Mouse (Mus musculus) neural tube, embryonic 15.5 days (tissue): ENCODE data around the gene Ano10. TPM values are rescaled to one million over a fixed set of nuclear protein-coding genes. Genes with fewer than 3 reads are reported as not detected.
A peak's percentile ranks its signal among the peaks of the same experiment; 100 is the strongest.

Experiments used
- ATAC-seq: fragments of 200-750 bp; cut with Nextera tagmentation; 2 replicates; pipeline ENCODE4 v1.8.0; 2017; ENCODE audit warnings: mild to moderate bottlenecking, moderate TSS enrichment, moderate library complexity; ENCODE audit not compliant: low FRiP score
- H3K27ac ChIP-seq: fragments of 300-500 bp; sonication (generic); replicated peaks from 2 replicates; pipeline ENCODE4 v1.5.1; 2015; ENCODE audit warnings: mild to moderate bottlenecking, inconsistent platforms
- H3K27me3 ChIP-seq: fragments of 300-500 bp; sonication (generic); replicated peaks from 2 replicates; pipeline ENCODE4 v1.6.1; 2015; ENCODE audit warnings: inconsistent platforms
- H3K36me3 ChIP-seq: fragments of 300-500 bp; sonication (generic); 2 replicates; pipeline ENCODE4 v1.6.1; 2015; ENCODE audit warnings: inconsistent platforms
- H3K4me1 ChIP-seq: fragments of 300-500 bp; sonication (generic); 2 replicates; pipeline ENCODE4 v1.6.1; 2015; ENCODE audit warnings: inconsistent platforms
- H3K4me2 ChIP-seq: fragments of 300-500 bp; sonication (generic); 2 replicates; pipeline ENCODE4 v1.6.1; 2015; ENCODE audit warnings: inconsistent platforms, mild to moderate bottlenecking, moderate library complexity
- H3K4me3 ChIP-seq: fragments of 300-500 bp; sonication (generic); replicated peaks from 2 replicates; pipeline ENCODE4 v1.5.1; 2015; ENCODE audit warnings: mild to moderate bottlenecking, inconsistent platforms
- H3K9ac ChIP-seq: fragments of 300-500 bp; sonication (generic); replicated peaks from 2 replicates; pipeline ENCODE4 v1.6.1; 2015; ENCODE audit warnings: mild to moderate bottlenecking, inconsistent platforms
- H3K9me3 ChIP-seq: fragments of 300-500 bp; sonication (generic); replicated peaks from 2 replicates; pipeline ENCODE4 v1.6.1; 2016; ENCODE audit warnings: inconsistent platforms
- WGBS: fragments of 180-500 bp; shearing (Covaris S2); methylation state at CpG from one replicate; pipeline ENCODE4 v1.1.7; 2015; ENCODE audit warnings: mixed read lengths; 5-methylcytosine and 5-hydroxymethylcytosine counted together
- polyA plus RNA-seq: library from polyadenylated mRNA; unstranded; fragments of >200 nt; fragmentation: Nextera tagmentation; extraction: Ambion mirVana; gene quantifications from 2 replicates; pipeline ENCODE4 v1.2.1, GENCODE M21; 2015

Ano10 gene
- polyA plus RNA-seq, 1 experiment from 2014 or later: 41.6 TPM

- Histone ChIP-seq H3K27ac (no peak overlapping the region), H3K4me1 (peaks cover 7% of the 10 kb centered on the region; the same call in 1 of the 2 replicates), H3K4me2 (no peak overlapping the region), H3K9ac (no peak overlapping the region), H3K36me3 (peaks cover 50% of the 10 kb centered on the region), H3K9me3 (no peaks in the 10 kb centered on the region), H3K4me3 (no peak overlapping the region), H3K27me3 (no peaks in the 10 kb centered on the region)
- 80% methylated on average over 10 of the region's 10 CpGs for WGBS
- ATAC-seq: no peak
These were observed 23.3 kb downstream of the Ano10 start for GRCm38 (mm10) chr9:122270913-122271312.

- H3K9me3 ChIP-seq: no peaks in the 10 kb centered on the region
- 89% methylated on average over 3 of the region's 3 CpGs for WGBS
- peaks cover 52% of the 10 kb centered on the region for H3K36me3 ChIP-seq
- no peak overlapping the region for H3K9ac ChIP-seq
- H3K27ac ChIP-seq: peak overlapping the region; percentile 25; the same call in 1 of the 2 replicates
- H3K4me1 ChIP-seq: peaks cover 7% of the 10 kb centered on the region; the same call in 1 of the 2 replicates
- peak; percentile 59; the same call in 1 of the 2 replicates for ATAC-seq
- no peak overlapping the region for H3K4me3 ChIP-seq
- no peaks in the 10 kb centered on the region for H3K27me3 ChIP-seq
- no peak overlapping the region for H3K4me2 ChIP-seq
These were observed 24.8 kb downstream of the Ano10 start for GRCm38 (mm10) chr9:122269256-122270041.

GRCm38 (mm10) chr9:122265526-122266210 is 28.6 kb downstream of the Ano10 start:
- Histone ChIP-seq H3K4me2 (no peak overlapping the region), H3K36me3 (peaks cover 39% of the 10 kb centered on the region), H3K4me3 (no peak overlapping the region), H3K9ac (no peak overlapping the region), H3K27me3 (no peaks in the 10 kb centered on the region), H3K27ac (no peak overlapping the region), H3K4me1 (peaks cover 7% of the 10 kb centered on the region; the same call in 1 of the 2 replicates), H3K9me3 (no peaks in the 10 kb centered on the region)
- WGBS: 92% methylated on average over 10 of the region's 10 CpGs
- ATAC-seq: no peak

GRCm38 (mm10) chr9:122263140-122263539 is 31.1 kb downstream of the Ano10 start:
- Histone ChIP-seq H3K9me3 (no peaks in the 10 kb centered on the region), H3K4me1 (no peaks in the 10 kb centered on the region), H3K27ac (no peak overlapping the region), H3K36me3 (peaks cover 55% of the 10 kb centered on the region), H3K27me3 (no peaks in the 10 kb centered on the region), H3K9ac (no peak overlapping the region), H3K4me2 (no peak overlapping the region), H3K4me3 (no peak overlapping the region)
- no peak for ATAC-seq

- H3K4me3 ChIP-seq: no peak overlapping the region
- no peak overlapping the region for H3K4me2 ChIP-seq
- no peak for ATAC-seq
- no peaks in the 10 kb centered on the region for H3K9me3 ChIP-seq
- 90% methylated on average over 3 of the region's 3 CpGs for WGBS
- no peak overlapping the region for H3K27ac ChIP-seq
- no peaks in the 10 kb centered on the region for H3K4me1 ChIP-seq
- H3K9ac ChIP-seq: no peak overlapping the region
- no peaks in the 10 kb centered on the region for H3K27me3 ChIP-seq
- H3K36me3 ChIP-seq: peaks cover 71% of the 10 kb centered on the region
These were observed 39.8 kb downstream of the Ano10 start for GRCm38 (mm10) chr9:122254386-122254785.

GRCm38 (mm10) chr9:122252113-122252512 is 42.1 kb downstream of the Ano10 start:
- Histone ChIP-seq H3K27me3 (no peaks in the 10 kb centered on the region), H3K9ac (no peak overlapping the region), H3K4me2 (no peak overlapping the region), H3K4me3 (no peak overlapping the region), H3K36me3 (peaks cover 58% of the 10 kb centered on the region), H3K4me1 (peaks cover 5% of the 10 kb centered on the region; the same call in 1 of the 2 replicates), H3K27ac (no peak overlapping the region), H3K9me3 (no peaks in the 10 kb centered on the region)
- 94% methylated on average over 1 of the region's 1 CpGs for WGBS
- no peak for ATAC-seq

- no peak overlapping the region for H3K27ac ChIP-seq
These were observed 46.1 kb downstream of the Ano10 start for GRCm38 (mm10) chr9:122248168-122248567.

GRCm38 (mm10) chr9:122247430-122248027 is 46.7 kb downstream of the Ano10 start:
- Histone ChIP-seq H3K4me3 (no peak overlapping the region), H3K36me3 (peaks cover 35% of the 10 kb centered on the region), H3K9me3 (no peaks in the 10 kb centered on the region), H3K9ac (no peak overlapping the region), H3K4me1 (peaks cover 10% of the 10 kb centered on the region), H3K4me2 (no peak overlapping the region), H3K27me3 (no peaks in the 10 kb centered on the region), H3K27ac (no peak overlapping the region)
- 45% methylated on average over 13 of the region's 13 CpGs for WGBS
- peak; percentile 45; the same call in 1 of the 2 replicates for ATAC-seq

More at GRCm38 (mm10) chr9:122248168-122248567, 46.1 kb downstream of the Ano10 start:
- peak; percentile 46; the same call in 1 of the 2 replicates for ATAC-seq
- Histone ChIP-seq H3K36me3 (peaks cover 40% of the 10 kb centered on the region), H3K9me3 (no peaks in the 10 kb centered on the region), H3K27me3 (no peaks in the 10 kb centered on the region), H3K4me3 (no peak overlapping the region), H3K9ac (no peak overlapping the region), H3K4me2 (no peak overlapping the region), H3K4me1 (peaks cover 5% of the 10 kb centered on the region; the same call in 1 of the 2 replicates)
- WGBS: 35% methylated on average over 8 of the region's 8 CpGs

- H3K4me1 ChIP-seq: peaks cover 16% of the 10 kb centered on the region
- H3K27ac ChIP-seq: no peak overlapping the region
- H3K4me2 ChIP-seq: no peak overlapping the region
- ATAC-seq: no peak
- peaks cover 19% of the 10 kb centered on the region for H3K36me3 ChIP-seq
- H3K27me3 ChIP-seq: no peaks in the 10 kb centered on the region
- H3K9me3 ChIP-seq: no peaks in the 10 kb centered on the region
- no peak overlapping the region for H3K4me3 ChIP-seq
- 87% methylated on average over 8 of the region's 8 CpGs for WGBS
- no peak overlapping the region for H3K9ac ChIP-seq
These were observed 48.3 kb downstream of the Ano10 start for GRCm38 (mm10) chr9:122245879-122246278.

GRCm38 (mm10) chr9:122245471-122245870 is 48.8 kb downstream of the Ano10 start:
- peaks cover 14% of the 10 kb centered on the region for H3K36me3 ChIP-seq
- H3K9me3 ChIP-seq: no peaks in the 10 kb centered on the region
- no peak overlapping the region for H3K4me3 ChIP-seq
- no peak overlapping the region for H3K27ac ChIP-seq
- no peaks in the 10 kb centered on the region for H3K27me3 ChIP-seq
- no peak overlapping the region for H3K4me2 ChIP-seq
- 71% methylated on average over 4 of the region's 4 CpGs for WGBS
- peaks cover 19% of the 10 kb centered on the region for H3K4me1 ChIP-seq
- no peak for ATAC-seq
- H3K9ac ChIP-seq: no peak overlapping the region

- Histone ChIP-seq H3K9me3 (no peaks in the 10 kb centered on the region), H3K27ac (no peak overlapping the region), H3K4me1 (peaks cover 19% of the 10 kb centered on the region), H3K4me2 (no peak overlapping the region), H3K27me3 (no peaks in the 10 kb centered on the region), H3K9ac (no peak overlapping the region), H3K36me3 (peaks cover 9% of the 10 kb centered on the region), H3K4me3 (no peak overlapping the region)
- WGBS: 49% methylated on average over 2 of the region's 2 CpGs
- no peak for ATAC-seq
These were observed 49.4 kb downstream of the Ano10 start for GRCm38 (mm10) chr9:122244800-122245165.
